Mouse (Mus musculus) liver, adult 2 months (tissue): ENCODE results near the gene Dnah8.

Experiments used
- CTCF ChIP-seq: fragments of 200-500 bp; IDR thresholded peaks from 2 replicates; pipeline ENCODE4 v1.5.1; 2011; ENCODE audit warnings: low read depth, low read length, control low read depth
- POLR2A ChIP-seq: fragments of 200-500 bp; IDR thresholded peaks from 2 replicates; pipeline ENCODE4 v1.6.1; 2011; ENCODE audit warnings: low read length, control low read depth; ENCODE audit not compliant: insufficient read depth; ENCODE audit errors: extremely low read depth

DNA sequence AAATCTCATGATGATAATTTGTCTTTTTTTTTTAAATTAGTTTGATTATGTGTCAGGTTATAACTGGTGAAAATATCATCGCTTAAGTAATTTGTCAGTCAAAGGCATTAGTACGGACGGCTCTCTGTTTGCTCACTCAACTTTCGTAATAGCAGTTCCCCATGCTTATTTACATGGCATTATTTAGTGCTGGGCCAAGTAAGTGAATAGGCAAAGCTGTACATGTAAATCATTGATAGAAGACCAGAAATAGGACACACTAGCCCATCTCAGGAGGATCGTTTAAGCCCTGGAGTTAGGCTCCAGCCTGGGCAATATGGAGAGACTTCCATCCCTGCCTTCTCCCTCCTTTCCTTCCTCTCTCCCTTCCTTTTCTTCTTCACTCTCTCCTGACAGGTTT, 16.7 kb downstream of the Dnah8 start:
- no peak for TF ChIP-seq CTCF
- no peak for TF ChIP-seq POLR2A
